17 mouse cellular contexts compared by ENCODE assay signal in the genomic region with DNA sequence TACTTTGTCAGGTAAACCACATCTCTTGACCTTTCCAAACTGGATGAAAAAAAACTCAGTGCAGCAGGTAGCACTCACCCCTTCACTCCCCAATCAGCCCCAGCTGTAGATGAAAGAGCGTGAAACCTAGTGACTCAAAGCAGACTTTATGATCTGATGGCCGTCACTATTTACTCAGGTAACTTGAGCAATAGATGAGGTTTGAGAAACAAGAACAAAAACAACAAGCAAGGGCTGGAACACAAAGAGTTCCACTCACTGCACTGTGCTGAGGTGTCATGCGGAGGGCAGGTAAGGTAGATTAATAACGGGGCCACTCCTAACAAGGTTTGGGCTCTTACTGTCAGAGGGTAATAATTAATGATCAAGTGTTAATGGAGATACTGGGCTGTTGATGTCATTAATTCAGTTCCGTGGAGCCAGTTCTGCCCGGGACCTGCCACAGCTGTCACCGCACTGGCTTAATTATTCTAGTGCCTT.
DNase-seq lines count a peak whose midpoint lies in the region; ATAC-seq lines count a peak whose summit lies in the region.
"Had no signal": no experiment of that assay in that cellular context is flagged by ENCODE, and none has a peak within 500 bp of the region (broad histone marks: within the 10 kb centered on the region; RNA-seq: fewer than 3 reads in every experiment).

No protein-coding gene starts in this region.

- peak; percentile 54; the same call in 1 of the 2 replicates for ATAC-seq in hindbrain, embryonic 13.5 days (ENCODE audit: low FRiP score)
- 0 out of 2 replicates have a peak, but pooled peaks have one; percentile 36 for ATAC-seq in forebrain, embryonic 12.5 days (ENCODE audit: low FRiP score)

- intact Hi-C loops in heart, postnatal 14 days (cut with DNase I) = no loop called here

- H3K27ac ChIP-seq in hindbrain, embryonic 13.5 days = no peak overlapping the region
- no peak overlapping the region for H3K27ac ChIP-seq in hindbrain, embryonic 10.5 days
- H3K27ac ChIP-seq in forebrain, embryonic 12.5 days = no peak overlapping the region
- H3K27ac ChIP-seq: embryonic facial prominence, embryonic 10.5 days; hindbrain, embryonic 15.5 days; liver, embryonic 14.5 days; macrophage; neural tube, embryonic 13.5 days had no signal

- no peak for DNase-seq in hindbrain, embryonic 10.5 days (ENCODE audit: low spot score)
- peak; percentile 9 for DNase-seq in kidney, adult 18-20 months
- DNase-seq in kidney, postnatal 4 days = peak; percentile 5 to 20
- DNase-seq in right cerebral cortex, postnatal 4 days = no peak
- no peak for DNase-seq in heart, postnatal 14 days
- no peak for DNase-seq in thymus, postnatal 10 days (ENCODE audit: low spot score in 2 of 2)
- DNase-seq: cerebellum, adult 8-10 months; gastrocnemius, postnatal 25 days; thymus, postnatal 36 days had no signal

- H3K9me3 ChIP-seq in hindbrain, embryonic 13.5 days = no peaks in the 10 kb centered on the region
- H3K9me3 ChIP-seq in hindbrain, embryonic 10.5 days = no peaks in the 10 kb centered on the region
- no peaks in the 10 kb centered on the region for H3K9me3 ChIP-seq in forebrain, embryonic 12.5 days
- H3K9me3 ChIP-seq: embryonic facial prominence, embryonic 10.5 days; hindbrain, embryonic 15.5 days; neural tube, embryonic 13.5 days had no signal

- H3K27me3 ChIP-seq in hindbrain, embryonic 13.5 days = no peaks in the 10 kb centered on the region
- no peaks in the 10 kb centered on the region for H3K27me3 ChIP-seq in hindbrain, embryonic 10.5 days (ENCODE audit: insufficient read depth, poor library complexity, severe bottlenecking)
- no peaks in the 10 kb centered on the region for H3K27me3 ChIP-seq in forebrain, embryonic 12.5 days
- H3K27me3 ChIP-seq: hindbrain, embryonic 15.5 days; neural tube, embryonic 13.5 days had no signal

- peaks cover 11% of the 10 kb centered on the region for H3K4me1 ChIP-seq in hindbrain, embryonic 13.5 days (replicated peaks)
- peaks cover 10% of the 10 kb centered on the region for H3K4me1 ChIP-seq in hindbrain, embryonic 10.5 days (replicated peaks)
- H3K4me1 ChIP-seq in forebrain, embryonic 12.5 days = peaks cover 10% of the 10 kb centered on the region

- no peaks in the 10 kb centered on the region for H3K36me3 ChIP-seq in hindbrain, embryonic 13.5 days
- no peaks in the 10 kb centered on the region for H3K36me3 ChIP-seq in hindbrain, embryonic 10.5 days
- no peaks in the 10 kb centered on the region for H3K36me3 ChIP-seq in forebrain, embryonic 12.5 days (replicated peaks)
- H3K36me3 ChIP-seq: embryonic facial prominence, embryonic 10.5 days; hindbrain, embryonic 15.5 days; neural tube, embryonic 13.5 days had no signal

- H3K4me3 ChIP-seq in hindbrain, embryonic 13.5 days = no peak overlapping the region
- H3K4me3 ChIP-seq in hindbrain, embryonic 10.5 days = no peak overlapping the region
- H3K4me3 ChIP-seq in forebrain, embryonic 12.5 days (replicated peaks) = no peak overlapping the region
- H3K4me3 ChIP-seq: embryonic facial prominence, embryonic 10.5 days; hindbrain, embryonic 15.5 days; neural tube, embryonic 13.5 days had no signal

- H3K4me2 ChIP-seq in hindbrain, embryonic 13.5 days = no peak overlapping the region
- H3K4me2 ChIP-seq in forebrain, embryonic 12.5 days = no peak overlapping the region
- H3K4me2 ChIP-seq: heart, embryonic 11.5 days; hindbrain, embryonic 15.5 days; neural tube, embryonic 13.5 days had no signal

- no peak overlapping the region for H3K9ac ChIP-seq in hindbrain, embryonic 13.5 days
- H3K9ac ChIP-seq in forebrain, embryonic 12.5 days = no peak overlapping the region
- H3K9ac ChIP-seq: hindbrain, embryonic 15.5 days; liver, embryonic 14.5 days; neural tube, embryonic 13.5 days had no signal

- 43% methylated on average over 7 of the region's 7 CpGs for WGBS in hindbrain, embryonic 13.5 days
- 68% methylated on average over 7 of the region's 7 CpGs for WGBS in hindbrain, embryonic 10.5 days
- WGBS in forebrain, embryonic 12.5 days = 44% methylated on average over 7 of the region's 7 CpGs

Comparison
In these comparisons a context has a peak if more than half of its experiments do, and no peak if none do; other contexts are left out.
1. DNase-seq: peak in kidney, adult 18-20 months (single experiment) and kidney, postnatal 4 days (2 of 2); none in hindbrain, embryonic 10.5 days (single experiment), right cerebral cortex, postnatal 4 days (single experiment), heart, postnatal 14 days (0 of 2) and thymus, postnatal 10 days (0 of 2).